Mouse (Mus musculus) MEL (cell line): ENCODE measurements around the gene Ybx3. TPM values are rescaled to one million over a fixed set of nuclear protein-coding genes. Genes with fewer than 3 reads are reported as not detected.

Experiments used
- DNase-seq: peaks from one replicate; pipeline ENCODE4 v3.0.0; 2011; ENCODE audit warnings: low read depth, low spot score
- H3K27ac ChIP-seq: 2 replicates; pipeline ENCODE4 v1.5.1; 2012; ENCODE audit warnings: low read depth, mild to moderate bottlenecking, control low read depth, low read length, moderate library complexity; ENCODE audit not compliant: control insufficient read depth
- H3K27me3 ChIP-seq, 2 experiments: fragments of 150-350 bp in 1 of 2; sonication (generic) in 1 of 2; 2 replicates each; pipeline ENCODE4 v1.6.1; 2012; ENCODE audit warnings: low read length in 2 of 2, mild to moderate bottlenecking in 2 of 2, improper control_type of control experiment in 1 of 2, moderate library complexity in 1 of 2; ENCODE audit not compliant: insufficient read depth in 2 of 2, control insufficient read depth in 1 of 2
- H3K36me3 ChIP-seq, 2 experiments: 2 replicates each; pipeline ENCODE4 v1.6.1; 2012 to 2014; ENCODE audit warnings: low read length in 2 of 2, improper control_type of control experiment in 1 of 2, inconsistent platforms in 1 of 2, mild to moderate bottlenecking in 1 of 2; ENCODE audit not compliant: insufficient read depth in 2 of 2, control insufficient read depth in 1 of 2
- H3K4me1 ChIP-seq, 2 experiments: fragments of 150-350 bp in 1 of 2; sonication (generic) in 1 of 2; 2 replicates each; pipeline ENCODE4 v1.6.1; 2012; ENCODE audit warnings: low read length in 2 of 2, improper control_type of control experiment in 1 of 2, mild to moderate bottlenecking in 1 of 2; ENCODE audit not compliant: insufficient read depth in 2 of 2, control insufficient read depth in 1 of 2
- H3K4me3 ChIP-seq, 2 experiments: fragments of 150-350 bp in 1 of 2; sonication (generic) in 1 of 2; 2 replicates each; pipeline ENCODE4 v1.5.1; 2012; ENCODE audit warnings: low read depth in 2 of 2, low read length in 2 of 2, mild to moderate bottlenecking in 2 of 2, moderate library complexity in 2 of 2, control low read depth in 1 of 2, improper control_type of control experiment in 1 of 2; ENCODE audit not compliant: control insufficient read depth in 1 of 2, insufficient read depth in 1 of 2
- H3K79me2 ChIP-seq: 2 replicates; pipeline ENCODE4 v1.6.1; 2012; ENCODE audit warnings: mild to moderate bottlenecking, low read length, moderate library complexity; ENCODE audit not compliant: control insufficient read depth, poor library complexity, insufficient read depth
- H3K9ac ChIP-seq: 2 replicates; pipeline ENCODE4 v1.6.1; 2012; ENCODE audit warnings: low read depth, mild to moderate bottlenecking, control low read depth, low read length, moderate library complexity; ENCODE audit not compliant: control insufficient read depth, poor library complexity, severe bottlenecking
- H3K9me3 ChIP-seq: fragments of 150-350 bp; sonication (generic); replicated peaks from 2 replicates; pipeline ENCODE4 v1.6.1; 2012; ENCODE audit warnings: mild to moderate bottlenecking, low read length, improper control_type of control experiment, moderate library complexity; ENCODE audit not compliant: insufficient read depth
- BHLHE40 ChIP-seq: IDR thresholded peaks from 2 replicates; pipeline ENCODE4 v1.6.1; 2012; ENCODE audit warnings: low read depth, mild to moderate bottlenecking, inconsistent platforms, low read length, improper control_type of control experiment, borderline replicate concordance
- E2F4 ChIP-seq: IDR thresholded peaks from 2 replicates; pipeline ENCODE4 v1.6.1; 2011; ENCODE audit warnings: low read depth, low read length, improper control_type of control experiment, borderline replicate concordance
- ELF1 ChIP-seq: IDR thresholded peaks from 2 replicates; pipeline ENCODE4 v1.6.1; 2014; ENCODE audit warnings: low read depth, mild to moderate bottlenecking, inconsistent platforms, low read length, improper control_type of control experiment, moderate library complexity
- ETS1 ChIP-seq: IDR thresholded peaks from 2 replicates; pipeline ENCODE4 v1.6.1; 2012; ENCODE audit warnings: low read depth, mild to moderate bottlenecking, inconsistent platforms, low read length, improper control_type of control experiment, moderate library complexity
- KAT2A ChIP-seq: conservative IDR thresholded peaks from 2 replicates; pipeline ENCODE4 v1.6.1; 2012; ENCODE audit warnings: low read depth, low read length, improper control_type of control experiment, inconsistent platforms
- MAFK ChIP-seq: IDR thresholded peaks from 2 replicates; pipeline ENCODE4 v1.6.1; 2011; ENCODE audit warnings: low read depth, mild to moderate bottlenecking, low read length, improper control_type of control experiment, borderline replicate concordance
- MAX ChIP-seq: IDR thresholded peaks from 2 replicates; pipeline ENCODE4 v1.6.1; 2011; ENCODE audit warnings: low read length, improper control_type of control experiment
- MXI1 ChIP-seq: IDR thresholded peaks from 2 replicates; pipeline ENCODE4 v1.6.1; 2011; ENCODE audit warnings: mild to moderate bottlenecking, low read depth, low read length, improper control_type of control experiment
- MYB ChIP-seq: IDR thresholded peaks from 2 replicates; pipeline ENCODE4 v1.6.1; 2011; ENCODE audit warnings: mild to moderate bottlenecking, low read depth, low read length, improper control_type of control experiment
- MYC ChIP-seq: IDR thresholded peaks from 2 replicates; pipeline ENCODE4 v1.6.1; 2011; ENCODE audit warnings: low read depth, mild to moderate bottlenecking, low read length, improper control_type of control experiment, moderate library complexity
- NELFE ChIP-seq: IDR thresholded peaks from 2 replicates; pipeline ENCODE4 v1.6.1; 2011; ENCODE audit warnings: low read depth, low read length, improper control_type of control experiment
- NRF1 ChIP-seq: IDR thresholded peaks from 2 replicates; pipeline ENCODE4 v1.6.1; 2014; ENCODE audit warnings: low read depth, mild to moderate bottlenecking, inconsistent platforms, low read length, improper control_type of control experiment, moderate library complexity; ENCODE audit not compliant: poor library complexity, insufficient read depth, severe bottlenecking
- POLR2AphosphoS2 ChIP-seq: IDR thresholded peaks from 2 replicates; pipeline ENCODE4 v1.6.1; 2011; ENCODE audit warnings: low read length, improper control_type of control experiment
- POLR2AphosphoS5 ChIP-seq: IDR thresholded peaks from 2 replicates; pipeline ENCODE4 v1.6.1; 2012; ENCODE audit warnings: low read depth, borderline replicate concordance, mild to moderate bottlenecking, inconsistent platforms, low read length, moderate library complexity, mixed read lengths
- RAD21 ChIP-seq: IDR thresholded peaks from 2 replicates; pipeline ENCODE4 v1.6.1; 2011; ENCODE audit warnings: mild to moderate bottlenecking, low read depth, low read length, improper control_type of control experiment
- TAL1 ChIP-seq: IDR thresholded peaks from 2 replicates; pipeline ENCODE4 v1.6.1; 2012; ENCODE audit warnings: mild to moderate bottlenecking, inconsistent platforms, low read length, moderate library complexity, mixed read lengths
- TBP ChIP-seq: IDR thresholded peaks from 2 replicates; pipeline ENCODE4 v1.8.0; 2011; ENCODE audit warnings: low read depth, low read length, improper control_type of control experiment
- TCF12 ChIP-seq: IDR thresholded peaks from 2 replicates; pipeline ENCODE4 v1.6.1; 2014; ENCODE audit warnings: low read depth, mild to moderate bottlenecking, inconsistent platforms, low read length, improper control_type of control experiment, moderate library complexity
- UBTF ChIP-seq: IDR thresholded peaks from 2 replicates; pipeline ENCODE4 v1.6.1; 2012; ENCODE audit warnings: low read depth, mild to moderate bottlenecking, inconsistent platforms, low read length, improper control_type of control experiment, moderate library complexity, borderline replicate concordance; ENCODE audit not compliant: insufficient read depth
- USF1 ChIP-seq: IDR thresholded peaks from 2 replicates; pipeline ENCODE4 v1.6.1; 2014; ENCODE audit warnings: low read depth, mild to moderate bottlenecking, inconsistent platforms, low read length, improper control_type of control experiment, moderate library complexity
- USF2 ChIP-seq, 2 experiments: IDR thresholded peaks; 2 replicates each; pipeline ENCODE4 v1.6.1; 2011 to 2012; ENCODE audit warnings: improper control_type of control experiment in 2 of 2, low read length in 2 of 2, borderline replicate concordance in 1 of 2, inconsistent platforms in 1 of 2, low read depth in 1 of 2, mild to moderate bottlenecking in 1 of 2; ENCODE audit not compliant: insufficient read depth in 1 of 2
- ZMIZ1 ChIP-seq: IDR thresholded peaks from 2 replicates; pipeline ENCODE4 v1.6.1; 2012; ENCODE audit warnings: low read depth, mild to moderate bottlenecking, inconsistent platforms, low read length, improper control_type of control experiment, moderate library complexity
- ZNF384 ChIP-seq: IDR thresholded peaks from 2 replicates; pipeline ENCODE4 v1.6.1; 2012; ENCODE audit warnings: low read depth, mild to moderate bottlenecking, inconsistent platforms, low read length, improper control_type of control experiment
- polyA plus RNA-seq, 2 experiments: library from polyadenylated mRNA; stranded (reverse) in 1 of 2; unstranded in 1 of 2; fragments of >175 nt in 1 of 2; fragments of >200 nt in 1 of 2; gene quantifications; 2 replicates each; pipeline versions ENCODE4 v1.2.1 to v1.2.4; 2012; ENCODE audit warnings: low replicate concordance in 2 of 2, low read depth in 1 of 2; ENCODE audit not compliant: insufficient read length in 2 of 2, insufficient read depth in 1 of 2, missing spikeins in 1 of 2
- total RNA-seq: library from RNA; depleted of rRNA; stranded (reverse); fragments of 300-350 nt; gene quantifications from 2 replicates; pipeline ENCODE4 v1.2.3, GENCODE M21; 2012

Ybx3 gene
- total and polyA plus RNA-seq, 3 experiments: 105 to 1,042 (median 575) TPM

DNA sequence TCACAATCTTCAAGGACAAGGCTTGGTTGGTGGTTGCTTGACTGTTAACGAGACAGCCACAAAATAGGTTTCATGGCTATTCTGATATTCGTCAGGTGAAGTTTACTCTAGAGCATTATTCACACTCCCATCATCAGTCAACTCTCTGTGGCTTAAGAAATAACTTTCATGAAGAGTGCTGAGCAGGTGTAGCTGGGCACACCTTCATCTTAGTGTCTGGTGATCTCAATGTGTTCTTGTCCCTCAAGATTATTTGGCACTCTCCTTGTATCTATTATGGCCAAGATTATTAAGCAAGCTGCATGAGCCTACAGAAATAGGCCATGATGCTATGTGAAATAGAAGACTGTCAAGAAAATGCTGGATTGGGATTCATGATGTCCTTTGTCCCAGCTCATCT is 13.0 kb upstream of the Ybx3 start:
- Histone ChIP-seq H3K9me3 (no peaks in the 10 kb centered on the region), H3K27ac (no peak overlapping the region), H3K79me2 (no peaks in the 10 kb centered on the region), H3K36me3 (peaks cover 0 to 2% of the 10 kb centered on the region in 2 experiments; a peak in 2 of 4 replicates), H3K9ac (no peak overlapping the region), H3K4me3 (no peak overlapping the region), H3K4me1 (peaks cover 3 to 7% of the 10 kb centered on the region in 2 experiments; a peak in 3 of 4 replicates), H3K27me3 (no peaks in the 10 kb centered on the region; a peak in 1 of 4 replicates)
- DNase-seq: no peak
- no peak for TF ChIP-seq UBTF
- no peak for TF ChIP-seq NRF1
- TF ChIP-seq BHLHE40: no peak
- no peak for TF ChIP-seq KAT2A
- no peak for TF ChIP-seq MYC
- TF ChIP-seq POLR2AphosphoS5: no peak

DNA sequence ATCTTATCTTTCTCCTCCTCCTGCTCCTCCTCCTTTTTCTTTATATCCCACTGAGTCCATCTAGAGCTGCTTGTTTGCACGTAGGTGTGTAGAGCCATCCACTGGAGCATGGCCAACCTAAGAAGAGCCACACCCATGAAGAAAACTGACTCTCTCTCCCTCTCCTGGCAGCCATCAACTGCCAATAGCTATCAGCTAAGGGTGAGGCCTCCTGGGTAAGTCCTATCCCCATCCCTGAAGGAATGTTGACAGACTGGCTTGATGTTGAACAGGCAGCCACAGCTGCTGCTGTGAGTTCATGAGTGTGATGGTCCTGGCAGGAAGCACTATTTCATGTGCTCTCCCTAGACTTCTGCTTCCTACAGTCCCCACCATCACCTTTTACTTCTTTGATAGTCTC is 8.4 kb upstream of the Ybx3 start:
- H3K79me2 ChIP-seq: no peaks in the 10 kb centered on the region
- H3K9ac ChIP-seq: no peak overlapping the region
- H3K27ac ChIP-seq: no peak overlapping the region
- H3K27me3 ChIP-seq: no peaks in the 10 kb centered on the region
- H3K9me3 ChIP-seq: no peaks in the 10 kb centered on the region
- peaks cover 0 to 9% of the 10 kb centered on the region in 2 experiments; a peak in 2 of 4 replicates for H3K36me3 ChIP-seq
- no peak overlapping the region for H3K4me3 ChIP-seq
- TF ChIP-seq E2F4 (no peak), USF1 (no peak), MXI1 (no peak), POLR2AphosphoS2 (no peak), ELF1 (no peak), TCF12 (no peak), NELFE (no peak), MAX (no peak), ETS1 (no peak), MYB (no peak), TAL1 (no peak), RAD21 (no peak), ZMIZ1 (no peak), POLR2AphosphoS5 (no peak), TBP (no peak), KAT2A (no peak), USF2 (IDR thresholded peaks at IDR 0.05; ENCODE audit: borderline replicate concordance in 1 of 2, insufficient read depth in 1 of 2, low read depth in 1 of 2, low read length in 2 of 2) (no peak), MAFK (no peak), ZNF384 (no peak)
- H3K4me1 ChIP-seq: peaks cover 3 to 8% of the 10 kb centered on the region in 2 experiments
- DNase-seq: no peak
